Mouse (Mus musculus): ENCODE results near the gene Hist1h2bk.

Hist1h2bk gene

GRCm38 (mm10) chr13:22014411-22014845 is 21.2 kb upstream of the Hist1h2bk start:
- DNase-seq (ENCODE audit: low spot score in 2 of 2): no peak

GRCm38 (mm10) chr13:22015479-22016450 is 19.9 kb upstream of the Hist1h2bk start:
- DNase-seq (ENCODE audit: low spot score in 2 of 2): peak; percentile 84 to 92

- peak; percentile 56 to 78 for DNase-seq (ENCODE audit: low spot score in 2 of 2)
These were observed 15.5 kb upstream of the Hist1h2bk start for GRCm38 (mm10) chr13:22019934-22020835.

- peak; percentile 79 to 89 for DNase-seq (ENCODE audit: low spot score in 2 of 2)
These were observed 14.8 kb upstream of the Hist1h2bk start for GRCm38 (mm10) chr13:22020901-22021339.

- DNase-seq (ENCODE audit: low spot score in 2 of 2): no peak
These were observed 14.1 kb upstream of the Hist1h2bk start for GRCm38 (mm10) chr13:22021581-22021980.

GRCm38 (mm10) chr13:22022241-22022640 is 13.4 kb upstream of the Hist1h2bk start:
- peak; percentile 85 to 91 for DNase-seq (ENCODE audit: low spot score in 2 of 2)

GRCm38 (mm10) chr13:22026058-22027031 is 9.3 kb upstream of the Hist1h2bk start:
- DNase-seq (ENCODE audit: low spot score in 2 of 2): peak; percentile 88 to 96

GRCm38 (mm10) chr13:22028673-22029460 is 6.8 kb upstream of the Hist1h2bk start:
- peak; percentile 97 to 99 for DNase-seq (ENCODE audit: low spot score in 2 of 2)

- DNase-seq (ENCODE audit: low spot score in 2 of 2): no peak
These were observed 5.7 kb upstream of the Hist1h2bk start for GRCm38 (mm10) chr13:22029928-22030327.

- DNase-seq (ENCODE audit: low spot score in 2 of 2): no peak
These were observed 5.2 kb upstream of the Hist1h2bk start for GRCm38 (mm10) chr13:22030493-22030892.

GRCm38 (mm10) chr13:22033741-22034442 is 1.8 kb upstream of the Hist1h2bk start:
- no peak for DNase-seq (ENCODE audit: low spot score in 2 of 2)

GRCm38 (mm10) chr13:22034443-22035266 is 1.0 kb upstream of the Hist1h2bk start:
- no peak for DNase-seq (ENCODE audit: low spot score in 2 of 2)

GRCm38 (mm10) chr13:22036149-22036956 is 683 bp downstream of the Hist1h2bk start:
- peak; percentile 57 to 80 for DNase-seq (ENCODE audit: low spot score in 2 of 2)

- DNase-seq (ENCODE audit: low spot score in 2 of 2): no peak
These were observed 1.3 kb downstream of the Hist1h2bk start for GRCm38 (mm10) chr13:22036986-22037385.

- DNase-seq (ENCODE audit: low spot score in 2 of 2): no peak
These were observed 1.7 kb downstream of the Hist1h2bk start for GRCm38 (mm10) chr13:22037415-22037814.

- DNase-seq (ENCODE audit: low spot score in 2 of 2): no peak
These were observed 3.7 kb downstream of the Hist1h2bk start for GRCm38 (mm10) chr13:22039364-22039763.

- DNase-seq (ENCODE audit: low spot score in 2 of 2): no peak
These were observed 4.3 kb downstream of the Hist1h2bk start for GRCm38 (mm10) chr13:22039951-22040463.
